Mouse (Mus musculus): ENCODE data around the gene Shc2. TPM values are rescaled to one million over a fixed set of nuclear protein-coding genes. Genes with fewer than 3 reads are reported as not detected.

The Shc2 gene
- polyA plus RNA-seq, 1 experiment from 2014 or later: 9.8 TPM

- Histone ChIP-seq H3K4me1 (ENCODE audit: control insufficient read depth, insufficient read depth, low read length) (no peaks in the 10 kb centered on the region), H3K4me2 (ENCODE audit: low read depth, low read length) (no peak overlapping the region), H3K36me3 (replicated peaks; ENCODE audit: control insufficient read depth, insufficient read depth, low read depth, low read length) (no peaks in the 10 kb centered on the region), H3K9ac (replicated peaks; ENCODE audit: low read length) (no peak overlapping the region), H3K4me3 (ENCODE audit: low read depth, low read length) (no peak overlapping the region), H3K9me3 (replicated peaks; ENCODE audit: control insufficient read depth, low read length) (no peaks in the 10 kb centered on the region), H3K27ac (replicated peaks; ENCODE audit: low read depth, low read length) (no peak overlapping the region), H3K27me3 (ENCODE audit: control insufficient read depth, insufficient read depth, low read length) (peaks cover 5% of the 10 kb centered on the region; the same call in 1 of the 2 replicates)
- DNase-seq (ENCODE audit: low spot score) (no peak), ATAC-seq (replicated peaks; ENCODE audit: insufficient number of reproducible peaks, low FRiP score, low TSS enrichment, low read depth) (no peak)
- WGBS: 47% methylated on average over 4 of the region's 4 CpGs
Observed at GRCm38 (mm10) chr10:79606537-79606936, 31.2 kb downstream of the Shc2 start.

GRCm38 (mm10) chr10:79597936-79598230 lies 39.8 kb downstream of the Shc2 start:
- H3K27me3 ChIP-seq (ENCODE audit: control insufficient read depth, insufficient read depth, low read length): no peaks in the 10 kb centered on the region
- no peak overlapping the region for H3K9ac ChIP-seq (replicated peaks; ENCODE audit: low read length)
- H3K27ac ChIP-seq (replicated peaks; ENCODE audit: low read depth, low read length): no peak overlapping the region
- no peak for DNase-seq (ENCODE audit: low spot score)
- H3K9me3 ChIP-seq (replicated peaks; ENCODE audit: control insufficient read depth, low read length): no peaks in the 10 kb centered on the region
- WGBS: 60% methylated on average over 4 of the region's 4 CpGs
- no peaks in the 10 kb centered on the region for H3K36me3 ChIP-seq (replicated peaks; ENCODE audit: control insufficient read depth, insufficient read depth, low read depth, low read length)
- no peak overlapping the region for H3K4me2 ChIP-seq (ENCODE audit: low read depth, low read length)
- no peak for ATAC-seq (replicated peaks; ENCODE audit: insufficient number of reproducible peaks, low FRiP score, low TSS enrichment, low read depth)
- no peaks in the 10 kb centered on the region for H3K4me1 ChIP-seq (ENCODE audit: control insufficient read depth, insufficient read depth, low read length)
- no peak overlapping the region for H3K4me3 ChIP-seq (ENCODE audit: low read depth, low read length)

DNA sequence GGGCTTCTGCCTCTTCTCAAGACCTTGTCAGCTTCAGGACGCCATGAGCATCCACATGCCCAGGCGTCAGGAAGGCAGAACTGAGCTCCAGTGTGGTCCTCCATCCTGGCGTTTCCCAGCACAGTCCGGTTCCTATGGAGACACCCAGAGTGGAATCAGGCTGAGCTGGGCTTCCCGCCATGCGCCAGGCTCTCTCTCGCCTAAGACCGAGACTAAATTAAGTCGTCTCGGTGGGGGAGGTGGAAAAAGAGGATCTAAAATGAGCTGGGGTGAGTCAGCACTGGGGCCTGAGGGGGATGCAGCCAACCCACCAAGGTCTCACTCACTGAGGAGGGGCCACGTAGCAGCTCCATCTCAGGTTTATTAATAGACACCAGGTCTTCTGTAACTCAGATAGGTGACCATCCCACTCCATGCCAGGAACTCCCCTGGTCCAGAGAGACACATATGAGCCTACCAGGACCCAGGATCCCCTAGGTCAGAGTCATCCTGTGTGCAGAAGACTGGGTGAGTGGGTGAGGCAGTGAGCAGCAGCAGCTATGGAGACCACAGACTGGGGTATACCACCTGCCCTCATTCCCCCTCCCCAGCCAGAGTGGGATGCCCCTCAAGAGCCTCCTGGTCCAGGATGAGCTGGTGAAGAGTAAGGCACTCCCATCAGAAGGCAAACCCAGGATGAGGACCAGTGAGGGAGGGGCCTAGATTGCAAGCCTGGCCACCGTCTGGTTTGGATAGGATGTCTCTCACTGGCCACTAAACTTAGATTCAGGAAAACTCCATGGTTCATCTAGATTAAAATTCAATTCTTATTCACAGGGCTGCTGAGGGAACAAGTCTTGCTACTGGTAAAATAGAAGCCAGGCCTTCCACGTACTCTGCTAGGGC lies 40.4 kb downstream of the Shc2 start:
- Histone ChIP-seq H3K4me1 (ENCODE audit: control insufficient read depth, insufficient read depth, low read length) (no peaks in the 10 kb centered on the region), H3K27me3 (ENCODE audit: control insufficient read depth, insufficient read depth, low read length) (no peaks in the 10 kb centered on the region), H3K9ac (replicated peaks; ENCODE audit: low read length) (0 out of 2 replicates have a peak overlapping the region, but pooled peaks have one; percentile 22), H3K27ac (replicated peaks; ENCODE audit: low read depth, low read length) (no peak overlapping the region), H3K4me2 (ENCODE audit: low read depth, low read length) (no peak overlapping the region), H3K4me3 (ENCODE audit: low read depth, low read length) (no peak overlapping the region), H3K9me3 (replicated peaks; ENCODE audit: control insufficient read depth, low read length) (no peaks in the 10 kb centered on the region), H3K36me3 (replicated peaks; ENCODE audit: control insufficient read depth, insufficient read depth, low read depth, low read length) (no peaks in the 10 kb centered on the region)
- WGBS: 34% methylated on average over 13 of the region's 13 CpGs
- ATAC-seq (replicated peaks; ENCODE audit: insufficient number of reproducible peaks, low FRiP score, low TSS enrichment, low read depth): no peak
- no peak for DNase-seq (ENCODE audit: low spot score)

DNA sequence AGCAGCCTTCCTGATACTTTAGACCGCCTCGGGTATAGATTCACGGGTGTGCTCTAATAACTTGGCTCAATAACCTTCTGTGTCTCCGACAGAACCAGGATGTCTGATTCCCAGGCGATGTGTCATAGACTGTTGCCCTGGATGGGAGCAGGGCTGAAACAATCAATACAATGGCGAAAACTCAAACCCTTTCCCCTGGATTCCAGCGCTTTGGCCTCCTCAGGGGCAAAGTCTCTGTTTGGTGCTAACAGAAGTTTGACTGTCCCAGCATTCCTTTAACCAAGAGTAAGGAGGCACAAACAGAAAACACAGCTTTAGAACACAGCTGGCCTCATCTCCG lies 42.2 kb downstream of the Shc2 start:
- H3K4me1 ChIP-seq (ENCODE audit: control insufficient read depth, insufficient read depth, low read length): no peaks in the 10 kb centered on the region
- no peak overlapping the region for H3K27ac ChIP-seq (replicated peaks; ENCODE audit: low read depth, low read length)
- H3K4me2 ChIP-seq (ENCODE audit: low read depth, low read length): no peak overlapping the region
- H3K4me3 ChIP-seq (ENCODE audit: low read depth, low read length): no peak overlapping the region
- H3K36me3 ChIP-seq (replicated peaks; ENCODE audit: control insufficient read depth, insufficient read depth, low read depth, low read length): no peaks in the 10 kb centered on the region
- H3K9me3 ChIP-seq (replicated peaks; ENCODE audit: control insufficient read depth, low read length): no peaks in the 10 kb centered on the region
- no peaks in the 10 kb centered on the region for H3K27me3 ChIP-seq (ENCODE audit: control insufficient read depth, insufficient read depth, low read length)
- peak; percentile 51; the same call in 1 of the 2 replicates for ATAC-seq (replicated peaks; ENCODE audit: insufficient number of reproducible peaks, low FRiP score, low TSS enrichment, low read depth)
- WGBS: 60% methylated on average over 8 of the region's 8 CpGs
- DNase-seq (ENCODE audit: low spot score): no peak
- H3K9ac ChIP-seq (replicated peaks; ENCODE audit: low read length): no peak overlapping the region

DNA sequence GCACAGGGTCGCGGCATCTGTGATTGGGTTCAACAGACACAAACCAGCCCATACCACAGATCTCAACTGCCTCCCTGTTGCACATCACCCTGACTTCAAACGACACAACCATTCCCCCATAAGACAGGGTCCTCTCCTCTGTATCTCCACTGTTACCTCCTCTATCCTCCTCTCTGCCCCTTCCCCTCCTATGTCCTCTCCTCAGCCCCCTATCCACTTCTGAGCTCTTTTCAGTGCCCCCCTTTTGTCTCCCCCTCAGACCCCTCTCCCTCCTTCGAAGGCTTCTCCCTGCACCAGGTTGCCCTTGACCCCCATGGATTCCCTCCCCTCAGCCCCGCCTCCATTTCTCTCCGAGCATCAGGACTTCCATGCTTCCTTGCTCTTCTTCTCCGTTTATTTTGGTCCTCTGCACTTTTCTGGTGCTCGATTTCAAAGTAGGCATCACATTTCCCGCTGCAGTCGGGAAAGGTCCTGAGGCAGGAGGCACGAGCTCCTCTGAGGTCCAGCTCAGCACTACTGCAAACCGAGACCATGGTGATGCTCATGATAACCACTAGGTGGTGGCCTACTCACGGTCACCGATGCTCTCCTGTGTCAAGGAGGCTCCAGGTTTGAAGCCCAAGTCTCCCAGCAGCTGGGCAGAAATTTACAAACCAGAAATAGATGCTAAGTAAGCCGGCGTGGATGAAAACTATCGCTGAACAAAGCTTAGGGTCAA lies 42.7 kb downstream of the Shc2 start:
- WGBS: 16% methylated on average over 17 of the region's 17 CpGs
- no peak overlapping the region; the same call in 1 of the 2 replicates for H3K4me2 ChIP-seq (ENCODE audit: low read depth, low read length)

GRCm38 (mm10) chr10:79594111-79594510 lies 43.6 kb downstream of the Shc2 start:
- Histone ChIP-seq H3K27ac (replicated peaks; ENCODE audit: low read depth, low read length) (no peak overlapping the region), H3K27me3 (ENCODE audit: control insufficient read depth, insufficient read depth, low read length) (no peaks in the 10 kb centered on the region), H3K4me2 (ENCODE audit: low read depth, low read length) (no peak overlapping the region), H3K4me3 (ENCODE audit: low read depth, low read length) (no peak overlapping the region), H3K36me3 (replicated peaks; ENCODE audit: control insufficient read depth, insufficient read depth, low read depth, low read length) (no peaks in the 10 kb centered on the region), H3K9me3 (replicated peaks; ENCODE audit: control insufficient read depth, low read length) (no peaks in the 10 kb centered on the region), H3K9ac (replicated peaks; ENCODE audit: low read length) (no peak overlapping the region), H3K4me1 (ENCODE audit: control insufficient read depth, insufficient read depth, low read length) (no peaks in the 10 kb centered on the region)
- no peak for DNase-seq (ENCODE audit: low spot score)
- WGBS: 58% methylated on average over 6 of the region's 6 CpGs
- no peak for ATAC-seq (replicated peaks; ENCODE audit: insufficient number of reproducible peaks, low FRiP score, low TSS enrichment, low read depth)

More for the DNA sequence above, 42.7 kb downstream of the Shc2 start:
- Histone ChIP-seq H3K9ac (replicated peaks; ENCODE audit: low read length) (no peak overlapping the region), H3K27ac (replicated peaks; ENCODE audit: low read depth, low read length) (no peak overlapping the region), H3K9me3 (replicated peaks; ENCODE audit: control insufficient read depth, low read length) (no peaks in the 10 kb centered on the region), H3K27me3 (ENCODE audit: control insufficient read depth, insufficient read depth, low read length) (no peaks in the 10 kb centered on the region), H3K4me1 (ENCODE audit: control insufficient read depth, insufficient read depth, low read length) (no peaks in the 10 kb centered on the region), H3K36me3 (replicated peaks; ENCODE audit: control insufficient read depth, insufficient read depth, low read depth, low read length) (no peaks in the 10 kb centered on the region), H3K4me3 (ENCODE audit: low read depth, low read length) (no peak overlapping the region)
- peak; percentile 88 for DNase-seq (ENCODE audit: low spot score)
- peak; percentile 80 for ATAC-seq (replicated peaks; ENCODE audit: insufficient number of reproducible peaks, low FRiP score, low TSS enrichment, low read depth)

GRCm38 (mm10) chr10:79590702-79591101 lies 47.0 kb downstream of the Shc2 start:
- H3K4me1 ChIP-seq (ENCODE audit: control insufficient read depth, insufficient read depth, low read length): no peaks in the 10 kb centered on the region
- H3K9me3 ChIP-seq (replicated peaks; ENCODE audit: control insufficient read depth, low read length): no peaks in the 10 kb centered on the region
- WGBS: 100% methylated on average over 1 of the region's 1 CpGs
- no peaks in the 10 kb centered on the region for H3K36me3 ChIP-seq (replicated peaks; ENCODE audit: control insufficient read depth, insufficient read depth, low read depth, low read length)
- no peak overlapping the region for H3K4me3 ChIP-seq (ENCODE audit: low read depth, low read length)
- ATAC-seq (replicated peaks; ENCODE audit: insufficient number of reproducible peaks, low FRiP score, low TSS enrichment, low read depth) (no peak), DNase-seq (ENCODE audit: low spot score) (no peak)
- H3K4me2 ChIP-seq (ENCODE audit: low read depth, low read length): no peak overlapping the region
- H3K27ac ChIP-seq (replicated peaks; ENCODE audit: low read depth, low read length): no peak overlapping the region
- no peak overlapping the region for H3K9ac ChIP-seq (replicated peaks; ENCODE audit: low read length)
- no peaks in the 10 kb centered on the region for H3K27me3 ChIP-seq (ENCODE audit: control insufficient read depth, insufficient read depth, low read length)

- Histone ChIP-seq H3K9me3 (replicated peaks; ENCODE audit: control insufficient read depth, low read length) (no peaks in the 10 kb centered on the region), H3K4me2 (ENCODE audit: low read depth, low read length) (no peak overlapping the region), H3K36me3 (replicated peaks; ENCODE audit: control insufficient read depth, insufficient read depth, low read depth, low read length) (no peaks in the 10 kb centered on the region), H3K4me1 (ENCODE audit: control insufficient read depth, insufficient read depth, low read length) (no peaks in the 10 kb centered on the region), H3K4me3 (ENCODE audit: low read depth, low read length) (no peak overlapping the region), H3K9ac (replicated peaks; ENCODE audit: low read length) (no peak overlapping the region), H3K27ac (replicated peaks; ENCODE audit: low read depth, low read length) (no peak overlapping the region), H3K27me3 (ENCODE audit: control insufficient read depth, insufficient read depth, low read length) (no peaks in the 10 kb centered on the region)
- WGBS: 63% methylated on average over 4 of the region's 4 CpGs
- ATAC-seq (replicated peaks; ENCODE audit: insufficient number of reproducible peaks, low FRiP score, low TSS enrichment, low read depth): no peak
- no peak for DNase-seq (ENCODE audit: low spot score)
Observed at GRCm38 (mm10) chr10:79587752-79588126, 50.0 kb downstream of the Shc2 start.

Measured in embryonic facial prominence, embryonic 11.5 days (tissue).